Mouse (Mus musculus): ENCODE results near the gene Gna11. TPM values are rescaled to one million over a fixed set of nuclear protein-coding genes. Genes with fewer than 3 reads are reported as not detected.

Gna11 gene
- polyA plus RNA-seq, 1 experiment from 2014 or later: 75.9 TPM

GRCm38 (mm10) chr10:81546788-81547571 lies 2.0 kb upstream of the Gna11 start:
- ATAC-seq (ENCODE audit: low FRiP score): no peak

DNA sequence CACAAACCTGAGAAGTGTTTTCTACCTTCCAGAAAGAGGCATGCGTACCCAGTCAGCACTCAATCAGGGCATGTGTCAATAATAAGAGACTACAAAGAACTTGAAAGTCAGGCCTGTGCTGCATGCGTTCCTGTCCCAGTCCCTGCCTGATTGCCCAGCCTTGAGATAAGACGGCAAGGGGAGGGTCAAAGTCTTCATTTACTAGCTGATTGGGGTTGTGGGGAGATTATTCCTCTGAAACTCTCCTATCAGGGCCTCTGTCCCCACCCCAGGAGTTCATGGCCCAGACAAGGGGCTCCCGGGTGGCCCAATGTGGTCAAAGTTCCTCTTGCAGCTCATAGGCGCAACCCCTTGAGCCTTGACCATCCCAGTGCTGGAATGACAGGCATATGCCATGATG lies 1.3 kb upstream of the Gna11 start:
- Histone ChIP-seq H3K4me2 (no peak overlapping the region), H3K9me3 (no peaks in the 10 kb centered on the region), H3K4me1 (peaks cover 34% of the 10 kb centered on the region), H3K4me3 (replicated peaks) (no peak overlapping the region), H3K27ac (no peak overlapping the region), H3K9ac (no peak overlapping the region), H3K27me3 (no peaks in the 10 kb centered on the region), H3K36me3 (replicated peaks) (0 out of 2 replicates have a peak, but pooled peaks cover 4% of the 10 kb centered on the region)
- 91% methylated on average over 5 of the region's 5 CpGs for WGBS
- no peak for ATAC-seq (ENCODE audit: low FRiP score)

More at GRCm38 (mm10) chr10:81546788-81547571, 2.0 kb upstream of the Gna11 start:
- Histone ChIP-seq H3K9me3 (no peaks in the 10 kb centered on the region), H3K27ac (no peak overlapping the region), H3K9ac (no peak overlapping the region), H3K4me2 (no peak overlapping the region), H3K4me1 (peaks cover 31% of the 10 kb centered on the region), H3K36me3 (replicated peaks) (0 out of 2 replicates have a peak, but pooled peaks cover 4% of the 10 kb centered on the region), H3K4me3 (replicated peaks) (no peak overlapping the region), H3K27me3 (no peaks in the 10 kb centered on the region)
- 94% methylated on average over 13 of the region's 13 CpGs for WGBS

DNA sequence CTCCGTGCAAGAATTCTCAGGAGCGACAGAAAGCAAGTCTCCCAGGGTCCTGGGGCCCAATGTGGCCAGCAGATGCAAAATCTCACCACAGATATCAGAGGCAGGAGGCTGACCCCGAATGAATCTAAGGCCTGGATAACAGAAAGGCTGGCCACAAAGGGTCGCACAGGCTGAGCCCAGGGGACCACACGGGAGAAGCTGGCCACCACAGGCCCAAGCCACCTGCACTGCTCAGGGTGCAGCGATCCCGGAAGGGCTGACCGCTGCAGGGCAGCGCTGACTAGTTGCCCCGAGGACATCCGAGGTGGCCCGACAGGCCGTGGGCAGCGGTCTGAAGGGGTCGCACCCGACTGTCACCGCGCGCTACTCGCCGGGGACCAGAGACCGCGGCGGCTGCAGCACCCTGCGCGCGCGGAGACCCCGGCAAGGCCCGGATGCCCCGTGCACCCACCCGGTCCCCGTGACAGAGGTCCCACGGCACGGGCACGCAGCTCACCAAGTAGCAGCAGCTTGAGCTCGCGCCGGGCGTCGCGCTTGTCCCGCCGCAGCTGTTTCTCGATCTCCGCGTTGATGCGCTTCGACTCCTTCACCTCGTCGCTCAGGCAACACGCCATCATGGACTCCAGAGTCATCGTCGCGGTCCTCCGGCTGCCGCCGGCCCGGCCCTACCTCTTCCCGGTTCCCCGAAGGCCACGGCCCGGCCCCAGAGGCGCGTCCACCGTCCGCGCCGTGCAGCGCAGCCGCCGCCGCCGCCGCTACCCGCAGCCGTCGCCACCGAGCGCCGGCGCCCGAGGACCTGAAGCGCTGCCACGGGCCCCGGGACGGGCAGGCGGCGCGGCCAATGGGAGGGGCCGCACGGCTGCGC lies 462 bp downstream of the Gna11 start:
- ATAC-seq (ENCODE audit: low FRiP score): peak; percentile 9
- H3K27me3 ChIP-seq: no peaks in the 10 kb centered on the region
- peaks cover 39% of the 10 kb centered on the region for H3K4me1 ChIP-seq
- H3K36me3 ChIP-seq (replicated peaks): peaks cover 5% of the 10 kb centered on the region; the same call in 1 of the 2 replicates
- under 1% methylated on average over 93 of the region's 93 CpGs for WGBS
- no peaks in the 10 kb centered on the region for H3K9me3 ChIP-seq
- H3K4me3 ChIP-seq (replicated peaks): peak overlapping the region; percentile 96
- peak overlapping the region; percentile 92 for H3K27ac ChIP-seq
- peak overlapping the region; percentile 99 for H3K4me2 ChIP-seq
- H3K9ac ChIP-seq: peak overlapping the region; percentile 91

- no peak overlapping the region for H3K27ac ChIP-seq
- WGBS: 53% methylated on average over 1 of the region's 1 CpGs
- peaks cover 39% of the 10 kb centered on the region for H3K4me1 ChIP-seq
These were observed 1.4 kb downstream of the Gna11 start for GRCm38 (mm10) chr10:81543633-81544032.

DNA sequence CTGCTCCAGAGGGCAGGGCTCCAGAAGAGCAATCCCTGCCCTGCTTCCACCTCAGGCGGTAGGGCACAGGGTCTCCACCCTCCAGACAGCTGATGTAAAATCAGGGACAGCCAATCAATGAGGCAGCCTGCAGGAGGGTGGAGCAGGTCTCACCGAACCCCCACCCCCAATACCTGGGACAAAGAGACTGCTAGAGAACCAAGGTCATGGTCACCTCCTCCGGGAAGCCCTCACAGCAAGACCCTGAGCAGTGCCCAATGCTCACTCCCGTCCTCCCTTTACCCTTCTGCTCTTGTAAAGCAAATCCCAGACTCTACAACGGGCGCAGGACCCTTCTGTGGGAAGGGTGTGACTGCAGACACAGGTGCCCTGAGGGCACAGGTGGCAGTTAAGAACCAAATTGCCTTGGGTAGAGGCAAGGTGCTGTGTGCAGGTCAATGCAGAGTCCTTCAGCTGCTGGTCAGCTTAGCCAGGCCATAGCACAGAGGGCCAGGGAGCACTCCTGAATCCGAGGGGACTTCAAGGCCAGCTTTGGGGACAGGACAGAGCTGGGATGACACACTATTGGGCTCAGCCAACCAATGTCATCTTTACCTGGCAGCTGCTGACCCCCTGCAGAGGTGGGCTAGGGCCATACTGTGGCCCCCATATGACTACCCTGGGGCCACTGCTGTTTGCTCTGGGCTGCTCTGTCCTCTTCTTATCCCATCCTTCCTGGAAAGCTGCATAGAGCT lies 2.1 kb downstream of the Gna11 start:
- Histone ChIP-seq H3K9me3 (no peaks in the 10 kb centered on the region), H3K27me3 (no peaks in the 10 kb centered on the region), H3K4me3 (replicated peaks) (peak overlapping the region; percentile 96), H3K4me1 (peaks cover 39% of the 10 kb centered on the region), H3K4me2 (peak overlapping the region; percentile 99), H3K27ac (no peak overlapping the region), H3K36me3 (replicated peaks) (peaks cover 9% of the 10 kb centered on the region; the same call in 1 of the 2 replicates), H3K9ac (peak overlapping the region; percentile 91)
- 76% methylated on average over 7 of the region's 7 CpGs for WGBS
- no peak for ATAC-seq (ENCODE audit: low FRiP score)

More at GRCm38 (mm10) chr10:81543633-81544032, 1.4 kb downstream of the Gna11 start:
- Histone ChIP-seq H3K9me3 (no peaks in the 10 kb centered on the region), H3K27me3 (no peaks in the 10 kb centered on the region), H3K9ac (peak overlapping the region; percentile 91), H3K4me2 (peak overlapping the region; percentile 99), H3K36me3 (replicated peaks) (peaks cover 9% of the 10 kb centered on the region; the same call in 1 of the 2 replicates), H3K4me3 (replicated peaks) (peak overlapping the region; percentile 96)
- ATAC-seq (ENCODE audit: low FRiP score): no peak

GRCm38 (mm10) chr10:81541803-81542202 lies 3.2 kb downstream of the Gna11 start:
- no peak overlapping the region for H3K27ac ChIP-seq
- H3K4me3 ChIP-seq (replicated peaks): no peak overlapping the region
- ATAC-seq (ENCODE audit: low FRiP score): no peak
- H3K36me3 ChIP-seq (replicated peaks): peaks cover 9% of the 10 kb centered on the region; the same call in 1 of the 2 replicates
- 0 out of 2 replicates have a peak overlapping the region, but pooled peaks have one; percentile 2 for H3K9ac ChIP-seq
- H3K27me3 ChIP-seq: no peaks in the 10 kb centered on the region
- peaks cover 39% of the 10 kb centered on the region for H3K4me1 ChIP-seq
- H3K9me3 ChIP-seq: no peaks in the 10 kb centered on the region
- 93% methylated on average over 10 of the region's 10 CpGs for WGBS
- no peak overlapping the region for H3K4me2 ChIP-seq

DNA sequence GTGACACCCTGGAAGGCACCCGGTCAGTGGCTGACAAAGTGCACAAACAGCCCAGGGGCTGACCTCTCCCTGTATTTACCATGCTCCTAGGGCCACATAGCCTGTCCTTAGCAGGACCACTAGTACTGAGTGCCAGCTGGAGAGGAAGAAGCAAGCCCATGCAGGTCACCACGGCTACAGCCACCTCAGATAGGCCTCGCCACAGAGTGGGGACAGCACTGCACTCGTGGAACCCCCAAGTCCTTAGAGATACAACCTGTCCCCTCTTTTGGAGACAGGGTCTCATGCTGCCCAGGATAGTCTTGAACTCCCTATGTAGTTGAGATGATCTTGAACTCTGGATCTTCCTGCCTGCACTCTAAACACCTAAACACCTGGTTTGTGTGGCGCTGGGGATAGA lies 3.6 kb downstream of the Gna11 start:
- Histone ChIP-seq H3K36me3 (replicated peaks) (peaks cover 9% of the 10 kb centered on the region; the same call in 1 of the 2 replicates), H3K4me3 (replicated peaks) (no peak overlapping the region), H3K9ac (0 out of 2 replicates have a peak overlapping the region, but pooled peaks have one; percentile 2), H3K27ac (no peak overlapping the region), H3K4me1 (peaks cover 39% of the 10 kb centered on the region), H3K9me3 (no peaks in the 10 kb centered on the region), H3K4me2 (no peak overlapping the region), H3K27me3 (no peaks in the 10 kb centered on the region)
- no peak for ATAC-seq (ENCODE audit: low FRiP score)
- WGBS: 89% methylated on average over 5 of the region's 5 CpGs

DNA sequence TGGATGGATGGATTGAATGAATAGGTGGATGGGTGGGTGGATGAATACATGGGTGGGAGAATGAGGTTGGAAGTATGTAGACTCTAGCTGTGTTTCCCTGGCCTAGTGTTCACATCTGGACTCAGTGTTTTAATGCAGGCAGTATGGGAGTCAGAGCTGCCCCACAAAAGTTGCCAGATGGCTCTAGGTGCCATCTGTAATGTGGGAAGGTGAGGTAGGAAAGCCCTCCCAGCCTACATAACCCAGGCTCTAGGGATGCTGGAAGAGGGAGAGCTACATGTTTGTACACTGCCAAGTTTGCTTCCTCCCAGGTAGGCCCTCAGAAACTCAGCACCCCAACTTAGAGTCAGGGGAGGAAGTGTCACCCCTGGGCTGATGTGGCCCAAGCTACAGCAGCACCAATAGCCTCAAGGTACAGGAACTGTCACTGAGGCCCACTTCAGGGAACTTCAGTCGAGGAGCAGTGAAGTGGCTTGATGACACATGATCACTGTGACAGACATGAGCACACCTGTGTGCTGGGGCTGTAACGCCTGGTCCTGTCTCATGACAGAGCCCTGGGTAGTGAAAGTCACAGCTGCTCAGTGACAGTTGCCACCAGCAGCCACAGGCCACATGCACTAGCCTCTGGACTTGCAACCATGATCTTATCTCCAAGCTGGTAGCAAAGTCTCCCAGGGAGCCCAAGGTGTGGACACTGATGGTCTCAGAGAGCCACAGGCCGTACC lies 6.5 kb downstream of the Gna11 start:
- H3K4me3 ChIP-seq (replicated peaks): no peak overlapping the region
- H3K9me3 ChIP-seq: no peaks in the 10 kb centered on the region
- peaks cover 17% of the 10 kb centered on the region for H3K36me3 ChIP-seq (replicated peaks)
- peaks cover 24% of the 10 kb centered on the region for H3K4me1 ChIP-seq
- H3K9ac ChIP-seq: no peak overlapping the region
- no peak overlapping the region for H3K4me2 ChIP-seq
- no peak overlapping the region for H3K27ac ChIP-seq
- WGBS: 83% methylated on average over 3 of the region's 3 CpGs
- H3K27me3 ChIP-seq: no peaks in the 10 kb centered on the region
- ATAC-seq (ENCODE audit: low FRiP score): no peak

- peaks cover 13% of the 10 kb centered on the region for H3K4me1 ChIP-seq
- peaks cover 24% of the 10 kb centered on the region for H3K36me3 ChIP-seq (replicated peaks)
- H3K4me2 ChIP-seq: no peak overlapping the region
- no peak overlapping the region for H3K9ac ChIP-seq
- H3K9me3 ChIP-seq: no peaks in the 10 kb centered on the region
- 84% methylated on average over 2 of the region's 2 CpGs for WGBS
- ATAC-seq (ENCODE audit: low FRiP score): no peak
- H3K27ac ChIP-seq: no peak overlapping the region
- H3K4me3 ChIP-seq (replicated peaks): no peak overlapping the region
- no peaks in the 10 kb centered on the region for H3K27me3 ChIP-seq
These were observed 7.6 kb downstream of the Gna11 start for GRCm38 (mm10) chr10:81537429-81537828.

DNA sequence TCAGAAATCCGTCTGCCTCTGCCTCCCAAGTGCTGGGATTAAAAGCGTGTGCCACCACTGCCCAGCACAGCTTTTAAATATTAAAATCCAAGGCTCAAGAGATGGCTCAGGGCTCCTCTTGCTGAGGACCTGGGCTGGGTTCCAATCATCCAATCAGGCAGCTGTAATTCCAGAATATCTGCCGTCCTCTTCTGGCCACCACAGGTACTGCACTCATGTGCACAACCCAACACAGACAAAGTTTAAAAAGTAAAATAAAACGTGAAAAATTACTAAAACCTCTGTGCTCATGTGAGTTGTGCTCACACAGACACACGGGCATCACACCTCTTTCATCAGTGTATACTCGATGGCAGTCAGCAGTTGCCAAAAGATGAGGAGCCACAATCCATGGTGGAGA lies 8.3 kb downstream of the Gna11 start:
- no peak overlapping the region for H3K27ac ChIP-seq
- ATAC-seq (ENCODE audit: low FRiP score): no peak
- 77% methylated on average over 6 of the region's 6 CpGs for WGBS
- peaks cover 28% of the 10 kb centered on the region for H3K36me3 ChIP-seq (replicated peaks)
- H3K4me2 ChIP-seq: no peak overlapping the region
- no peak overlapping the region for H3K4me3 ChIP-seq (replicated peaks)
- peaks cover 6% of the 10 kb centered on the region for H3K4me1 ChIP-seq
- H3K9me3 ChIP-seq: no peaks in the 10 kb centered on the region
- H3K27me3 ChIP-seq: no peaks in the 10 kb centered on the region
- H3K9ac ChIP-seq: no peak overlapping the region

GRCm38 (mm10) chr10:81534826-81535225 lies 10.2 kb downstream of the Gna11 start:
- Histone ChIP-seq H3K36me3 (replicated peaks) (peaks cover 46% of the 10 kb centered on the region), H3K27me3 (no peaks in the 10 kb centered on the region), H3K4me1 (no peaks in the 10 kb centered on the region), H3K9ac (no peak overlapping the region), H3K9me3 (no peaks in the 10 kb centered on the region), H3K27ac (no peak overlapping the region), H3K4me3 (replicated peaks) (no peak overlapping the region), H3K4me2 (no peak overlapping the region)
- WGBS: 66% methylated on average over 16 of the region's 16 CpGs
- no peak for ATAC-seq (ENCODE audit: low FRiP score)
